Mouse (Mus musculus): ENCODE results near the gene Prdm16.

Gene Prdm16

GRCm38 (mm10) chr4:154602409-154602808 lies 34.3 kb downstream of the Prdm16 start:
- DNase-seq = no peak

DNA sequence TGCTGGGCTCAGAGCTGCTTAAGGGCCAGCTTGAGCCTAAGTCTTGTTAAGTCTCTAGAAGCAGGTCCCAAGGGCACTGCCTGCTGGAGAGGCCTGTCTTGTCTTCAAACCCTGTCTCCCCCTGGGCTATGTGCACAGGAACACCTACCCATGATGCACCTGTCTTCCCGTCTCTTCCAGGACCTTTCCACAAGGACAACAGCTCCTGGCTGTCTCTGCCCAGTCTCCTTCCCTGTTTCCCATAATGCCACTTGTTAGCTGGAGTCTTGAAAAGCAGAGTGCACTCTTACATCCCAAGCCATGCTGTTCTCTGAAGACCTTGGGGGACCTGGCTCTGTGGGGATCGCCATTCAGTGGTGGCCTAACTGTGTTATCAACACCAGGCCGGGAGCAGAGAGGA lies 35.7 kb downstream of the Prdm16 start:
- no peak for DNase-seq

- DNase-seq = no peak
Measured at GRCm38 (mm10) chr4:154599977-154600376, 36.7 kb downstream of the Prdm16 start.

DNA sequence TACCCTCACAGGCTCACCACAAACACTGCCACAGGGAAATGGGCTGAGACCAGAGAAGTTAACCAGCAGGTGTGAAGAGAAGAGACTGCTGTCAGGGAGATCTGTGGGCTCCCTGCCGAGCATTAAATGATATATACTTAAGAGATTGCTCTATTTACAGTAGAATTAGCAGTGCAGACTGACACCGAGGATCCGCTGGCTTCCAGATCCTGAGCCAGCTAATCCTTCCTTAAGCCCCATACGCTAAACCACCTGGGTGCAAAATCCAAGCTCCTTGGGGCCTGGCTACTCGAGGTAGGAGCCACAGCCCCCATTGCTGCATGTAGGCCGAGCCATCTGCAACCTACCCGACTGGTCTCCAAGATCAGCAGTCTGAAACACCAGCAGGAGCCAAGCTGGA lies 38.3 kb downstream of the Prdm16 start:
- no peak for DNase-seq

DNA sequence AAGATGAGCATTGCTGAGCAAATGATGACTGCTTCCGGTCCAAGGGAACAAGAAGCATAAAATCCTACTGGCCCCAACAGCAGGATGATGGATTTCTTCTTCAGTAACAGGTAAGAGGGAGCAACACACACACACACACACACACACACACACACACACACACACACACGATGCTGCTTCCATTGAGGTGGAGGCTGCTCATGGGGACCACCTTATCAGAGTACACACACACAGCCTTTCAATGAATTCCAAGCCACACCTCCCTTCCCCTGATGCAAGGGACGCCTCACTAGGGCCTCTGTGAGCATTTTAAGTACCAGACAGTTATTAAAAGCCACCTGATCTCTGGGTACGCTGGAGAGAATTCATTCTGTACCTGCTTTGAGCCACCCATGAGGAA lies 39.9 kb downstream of the Prdm16 start:
- DNase-seq = no peak

- no peak for DNase-seq
Measured at GRCm38 (mm10) chr4:154594761-154595556, 41.7 kb downstream of the Prdm16 start.

GRCm38 (mm10) chr4:154594116-154594760 lies 42.4 kb downstream of the Prdm16 start:
- no peak for DNase-seq

GRCm38 (mm10) chr4:154592562-154592961 lies 44.1 kb downstream of the Prdm16 start:
- DNase-seq = no peak

DNA sequence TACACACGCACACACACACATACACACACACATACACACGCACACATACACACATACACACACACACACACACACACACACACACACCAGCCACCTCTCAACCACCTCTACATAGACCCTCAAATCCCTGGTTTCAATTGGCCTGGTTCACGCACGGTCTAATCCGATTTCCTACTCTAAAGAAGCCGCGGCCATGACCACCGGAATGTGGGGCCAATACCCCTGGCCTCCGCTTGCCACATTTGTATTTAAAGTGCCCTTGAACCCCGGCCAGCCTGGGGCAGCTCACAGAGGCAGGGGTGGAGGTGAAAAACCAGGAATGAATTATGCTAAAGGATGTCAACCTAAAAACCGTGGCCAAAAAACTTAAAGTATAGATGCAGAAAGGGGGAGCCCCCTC lies 45.8 kb downstream of the Prdm16 start:
- no peak for DNase-seq

- DNase-seq = no peak
Measured at GRCm38 (mm10) chr4:154586334-154586733, 50.3 kb downstream of the Prdm16 start.

DNA sequence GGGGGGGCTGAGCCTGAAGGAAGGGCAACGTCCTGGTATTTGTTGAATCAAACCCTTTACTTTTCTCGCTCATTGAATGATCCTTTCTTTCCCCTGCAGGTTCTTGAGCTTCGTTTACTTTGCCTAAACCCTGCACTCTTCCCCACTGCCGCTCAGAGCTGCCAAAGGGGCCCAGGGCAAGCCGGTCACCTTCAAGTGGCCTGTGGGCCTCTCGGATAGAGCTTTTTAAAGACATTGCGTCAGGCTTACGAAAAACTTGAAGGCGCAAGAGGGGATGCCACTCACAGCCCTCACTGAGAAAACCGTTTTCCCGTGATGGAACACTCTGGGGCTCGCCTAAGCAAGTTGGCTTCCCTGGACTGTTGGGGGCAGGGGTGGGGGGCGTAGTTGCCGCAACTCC lies 50.9 kb downstream of the Prdm16 start:
- no peak for DNase-seq

- no peak for DNase-seq
Measured at GRCm38 (mm10) chr4:154583712-154584111, 53.0 kb downstream of the Prdm16 start.

DNA sequence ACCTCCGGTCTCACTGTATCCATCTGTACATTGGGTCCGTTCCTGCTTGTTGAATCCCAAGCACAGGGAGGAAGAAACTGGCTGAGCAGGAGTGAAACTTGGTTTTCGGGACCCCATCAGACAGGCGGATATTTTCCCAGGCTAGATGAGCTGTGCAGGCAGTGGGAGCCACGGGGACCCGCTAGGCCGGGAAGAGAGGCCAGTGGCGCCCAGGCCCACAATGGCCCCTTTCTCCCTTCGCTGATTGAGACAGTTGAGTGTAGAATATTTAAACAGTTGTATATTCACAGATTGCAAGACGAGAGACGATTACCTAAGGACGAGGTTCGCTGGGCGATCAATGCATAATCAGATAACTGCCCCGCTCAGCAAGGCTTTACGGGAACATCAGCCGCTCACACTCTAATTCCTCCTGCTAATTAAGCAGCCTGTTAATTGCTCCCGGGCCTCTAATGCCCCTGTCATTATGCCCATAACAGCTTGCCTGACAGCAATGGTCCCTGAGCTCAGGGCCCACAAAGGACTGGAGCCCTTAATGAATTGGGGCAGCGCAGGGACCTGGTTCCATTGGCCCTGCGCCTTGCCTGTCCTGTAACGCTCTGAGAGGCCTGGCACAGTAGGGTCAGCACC lies 54.0 kb downstream of the Prdm16 start:
- no peak for DNase-seq

GRCm38 (mm10) chr4:154581261-154581886 lies 55.3 kb downstream of the Prdm16 start:
- no peak for DNase-seq

- no peak for DNase-seq
Measured at GRCm38 (mm10) chr4:154574208-154574875, 62.3 kb downstream of the Prdm16 start.

- no peak for DNase-seq
Measured at GRCm38 (mm10) chr4:154570451-154570881, 66.2 kb downstream of the Prdm16 start.

- no peak for DNase-seq
Measured at GRCm38 (mm10) chr4:154569845-154570244, 66.8 kb downstream of the Prdm16 start.

GRCm38 (mm10) chr4:154568798-154569197 lies 67.9 kb downstream of the Prdm16 start:
- no peak for DNase-seq

- DNase-seq = no peak
Measured at GRCm38 (mm10) chr4:154567942-154568341, 68.7 kb downstream of the Prdm16 start.

GRCm38 (mm10) chr4:154563201-154563600 lies 73.5 kb downstream of the Prdm16 start:
- no peak for DNase-seq

DNA sequence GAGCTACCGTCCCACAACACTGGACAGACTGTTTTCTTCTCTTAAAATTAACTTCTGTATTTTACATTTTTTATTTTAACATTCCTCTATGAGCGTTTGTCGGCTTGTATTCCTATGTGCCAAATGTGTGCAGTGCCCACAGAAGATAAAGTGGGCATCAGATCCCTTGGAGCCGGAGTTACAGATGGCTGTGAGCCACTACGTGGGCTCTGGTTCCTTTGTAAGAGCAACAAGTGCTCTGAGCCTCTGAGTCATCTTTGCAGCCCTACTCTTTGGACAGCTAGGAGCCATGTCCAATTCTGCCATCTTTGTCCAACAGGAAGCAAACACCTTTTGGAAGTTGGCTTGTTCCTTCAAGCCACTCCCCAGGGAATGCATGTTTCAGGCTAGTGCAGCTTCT lies 78.6 kb downstream of the Prdm16 start:
- DNase-seq = no peak

DNA sequence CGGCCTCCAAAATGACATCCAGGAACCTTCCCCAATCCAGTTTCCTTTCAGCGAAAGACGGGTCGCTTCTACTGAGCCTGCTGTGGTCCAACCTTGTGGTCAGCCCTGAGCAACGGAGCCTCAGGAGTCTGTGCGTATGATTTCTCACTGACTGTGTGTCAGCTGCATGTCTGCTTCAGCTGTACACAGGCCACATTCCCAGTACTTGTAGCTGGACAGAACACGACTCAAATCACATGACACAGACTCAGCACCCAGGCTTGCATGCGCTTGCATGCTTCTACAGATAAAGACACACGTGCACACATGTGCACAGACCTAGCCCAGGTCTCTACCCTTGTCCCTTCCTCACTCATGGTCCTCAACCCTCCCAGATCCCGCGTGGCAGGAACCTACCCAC lies 79.5 kb downstream of the Prdm16 start:
- no peak for DNase-seq

GRCm38 (mm10) chr4:154556418-154556817 lies 80.3 kb downstream of the Prdm16 start:
- no peak for DNase-seq
